17 mouse cellular contexts compared by ENCODE assay signal in genomic region chr15:30992901-30993300, GRCm38 (mm10).
DNase-seq lines count a peak whose midpoint lies in the region; ATAC-seq and TF ChIP-seq lines count a peak whose summit lies in the region.
"Had no signal": no experiment of that assay in that cellular context is flagged by ENCODE, and none has a peak within 500 bp of the region (broad histone marks: within the 10 kb centered on the region; RNA-seq: fewer than 3 reads in every experiment).

No protein-coding gene starts in this region.

- H3K4me1 ChIP-seq in hindbrain, embryonic 16.5 days (ENCODE audit: control insufficient read depth, insufficient read depth, low read depth, low read length), result no peaks in the 10 kb centered on the region
- no peaks in the 10 kb centered on the region for H3K4me1 ChIP-seq in hindbrain, embryonic 11.5 days (replicated peaks; ENCODE audit: control insufficient read depth, insufficient read depth, low read length)
- H3K4me1 ChIP-seq in midbrain, embryonic 11.5 days (ENCODE audit: control insufficient read depth, insufficient read depth, low read length), result no peaks in the 10 kb centered on the region
- no peaks in the 10 kb centered on the region for H3K4me1 ChIP-seq in midbrain, postnatal 0 days (ENCODE audit: insufficient read depth, low read length)
- H3K4me1 ChIP-seq: embryonic facial prominence, embryonic 13.5 days; embryonic facial prominence, embryonic 15.5 days; forebrain, embryonic 10.5 days; forebrain, embryonic 12.5 days had no signal

- 98% methylated on average over 3 of the region's 3 CpGs for WGBS in hindbrain, embryonic 16.5 days
- 88% methylated on average over 3 of the region's 3 CpGs for WGBS in hindbrain, embryonic 11.5 days
- 92% methylated on average over 3 of the region's 3 CpGs for WGBS in midbrain, embryonic 11.5 days
- WGBS in midbrain, postnatal 0 days, result 96% methylated on average over 3 of the region's 3 CpGs

- H3K4me3 ChIP-seq in hindbrain, embryonic 16.5 days (ENCODE audit: low read length), result no peak overlapping the region
- H3K4me3 ChIP-seq in hindbrain, embryonic 11.5 days (ENCODE audit: low read depth, low read length), result no peak overlapping the region
- no peak overlapping the region for H3K4me3 ChIP-seq in midbrain, embryonic 11.5 days (ENCODE audit: low read depth, low read length)
- H3K4me3 ChIP-seq in midbrain, postnatal 0 days (ENCODE audit: low read depth, low read length), result no peak overlapping the region
- H3K4me3 ChIP-seq: embryonic facial prominence, embryonic 13.5 days; embryonic facial prominence, embryonic 15.5 days; erythroblast, embryonic 14.5 days; forebrain, embryonic 10.5 days; forebrain, embryonic 12.5 days had no signal

- H3K9me3 ChIP-seq in hindbrain, embryonic 16.5 days (ENCODE audit: control insufficient read depth, low read length), result no peaks in the 10 kb centered on the region
- H3K9me3 ChIP-seq in hindbrain, embryonic 11.5 days (ENCODE audit: control insufficient read depth, low read length), result no peaks in the 10 kb centered on the region
- H3K9me3 ChIP-seq in midbrain, embryonic 11.5 days (ENCODE audit: control insufficient read depth, low read length), result no peaks in the 10 kb centered on the region
- no peaks in the 10 kb centered on the region for H3K9me3 ChIP-seq in midbrain, postnatal 0 days (ENCODE audit: low read length)
- H3K9me3 ChIP-seq: embryonic facial prominence, embryonic 13.5 days; embryonic facial prominence, embryonic 15.5 days; forebrain, embryonic 10.5 days; forebrain, embryonic 12.5 days had no signal

- no peaks in the 10 kb centered on the region for H3K36me3 ChIP-seq in hindbrain, embryonic 16.5 days (ENCODE audit: control insufficient read depth, insufficient read depth, low read length)
- no peaks in the 10 kb centered on the region for H3K36me3 ChIP-seq in hindbrain, embryonic 11.5 days (ENCODE audit: control insufficient read depth, insufficient read depth, low read length)
- H3K36me3 ChIP-seq in midbrain, embryonic 11.5 days (ENCODE audit: control insufficient read depth, insufficient read depth, low read length), result no peaks in the 10 kb centered on the region
- no peaks in the 10 kb centered on the region for H3K36me3 ChIP-seq in midbrain, postnatal 0 days (ENCODE audit: insufficient read depth, low read length)
- H3K36me3 ChIP-seq: embryonic facial prominence, embryonic 13.5 days; embryonic facial prominence, embryonic 15.5 days; forebrain, embryonic 10.5 days; forebrain, embryonic 12.5 days had no signal

- H3K27me3 ChIP-seq in hindbrain, embryonic 16.5 days (replicated peaks; ENCODE audit: control insufficient read depth, insufficient read depth, low read length), result no peaks in the 10 kb centered on the region
- H3K27me3 ChIP-seq in hindbrain, embryonic 11.5 days (ENCODE audit: control insufficient read depth, insufficient read depth, low read length), result no peaks in the 10 kb centered on the region
- no peaks in the 10 kb centered on the region for H3K27me3 ChIP-seq in midbrain, embryonic 11.5 days (ENCODE audit: control insufficient read depth, insufficient read depth, low read length)
- H3K27me3 ChIP-seq in midbrain, postnatal 0 days (ENCODE audit: insufficient read depth, low read length), result no peaks in the 10 kb centered on the region
- H3K27me3 ChIP-seq: embryonic facial prominence, embryonic 13.5 days; embryonic facial prominence, embryonic 15.5 days; forebrain, embryonic 12.5 days had no signal

- ATAC-seq in hindbrain, embryonic 16.5 days, result 0 out of 2 replicates have a peak, but pooled peaks have one; percentile 14
- no peak for ATAC-seq in hindbrain, embryonic 11.5 days (ENCODE audit: low FRiP score)
- ATAC-seq in midbrain, embryonic 11.5 days (ENCODE audit: low FRiP score), result no peak
- ATAC-seq in midbrain, postnatal 0 days (ENCODE audit: low FRiP score), result no peak
- ATAC-seq: forebrain, embryonic 14.5 days had no signal

- H3K9ac ChIP-seq in hindbrain, embryonic 16.5 days (ENCODE audit: low read depth, low read length), result no peak overlapping the region
- no peak overlapping the region for H3K9ac ChIP-seq in hindbrain, embryonic 11.5 days (ENCODE audit: low read depth, low read length)
- no peak overlapping the region for H3K9ac ChIP-seq in midbrain, embryonic 11.5 days (ENCODE audit: low read length)
- no peak overlapping the region for H3K9ac ChIP-seq in midbrain, postnatal 0 days (replicated peaks; ENCODE audit: low read length, poor library complexity, severe bottlenecking)
- H3K9ac ChIP-seq: embryonic facial prominence, embryonic 13.5 days; embryonic facial prominence, embryonic 15.5 days; forebrain, embryonic 12.5 days had no signal

- peak; percentile 67 for DNase-seq in heart, adult 11 months
- DNase-seq in heart, adult 9 months (ENCODE audit: low spot score in 2 of 2), result no peak
- no peak for DNase-seq in hindbrain, embryonic 11.5 days (ENCODE audit: low spot score)
- DNase-seq in midbrain, embryonic 11.5 days (ENCODE audit: low spot score, missing footprints), result peak; percentile 56
- no peak for DNase-seq in midbrain, postnatal 0 days (ENCODE audit: low spot score)
- DNase-seq: adrenal gland, adult 2 months; adrenal gland, postnatal 10 days; adrenal gland, postnatal 25 days; cerebellum, adult 11 months; embryo, embryonic 11 days had no signal

- H3K27ac ChIP-seq in hindbrain, embryonic 16.5 days (ENCODE audit: low read depth, low read length), result no peak overlapping the region
- H3K27ac ChIP-seq in hindbrain, embryonic 11.5 days (ENCODE audit: low read depth, low read length), result no peak overlapping the region
- H3K27ac ChIP-seq in midbrain, embryonic 11.5 days (ENCODE audit: low read depth, low read length), result no peak overlapping the region
- no peak overlapping the region for H3K27ac ChIP-seq in midbrain, postnatal 0 days (ENCODE audit: low read depth, low read length)
- H3K27ac ChIP-seq: embryonic facial prominence, embryonic 13.5 days; embryonic facial prominence, embryonic 15.5 days; forebrain, embryonic 10.5 days; forebrain, embryonic 12.5 days had no signal

- H3K4me2 ChIP-seq in hindbrain, embryonic 16.5 days (ENCODE audit: low read length), result no peak overlapping the region
- no peak overlapping the region for H3K4me2 ChIP-seq in hindbrain, embryonic 11.5 days (replicated peaks; ENCODE audit: low read depth, low read length)
- H3K4me2 ChIP-seq in midbrain, embryonic 11.5 days, result no peak overlapping the region
- no peak overlapping the region for H3K4me2 ChIP-seq in midbrain, postnatal 0 days (ENCODE audit: low read depth, low read length, poor library complexity, severe bottlenecking)
- H3K4me2 ChIP-seq: embryonic facial prominence, embryonic 13.5 days; embryonic facial prominence, embryonic 15.5 days; forebrain, embryonic 12.5 days had no signal

- no peak for TF ChIP-seq CTCF in midbrain, postnatal 0 days (IDR thresholded peaks at IDR 0.05)

Comparison
In these comparisons a context has a peak if more than half of its experiments do, and no peak if none do; other contexts are left out.
1. DNase-seq: peak in heart, adult 11 months (single experiment) and midbrain, embryonic 11.5 days (single experiment); none in heart, adult 9 months (0 of 2), hindbrain, embryonic 11.5 days (single experiment) and midbrain, postnatal 0 days (single experiment).